Mouse (Mus musculus): ENCODE data around the gene Trim37. TPM values are rescaled to one million over a fixed set of nuclear protein-coding genes. Genes with fewer than 3 reads are reported as not detected.

Trim37 gene
- polyA plus RNA-seq, 1 experiment from 2014 or later = 11.1 TPM

- Histone ChIP-seq H3K36me3 (ENCODE audit: insufficient read depth, low read length) (no peaks in the 10 kb centered on the region), H3K9me3 (ENCODE audit: low read length) (no peaks in the 10 kb centered on the region), H3K9ac (replicated peaks; ENCODE audit: low read depth) (no peak overlapping the region), H3K4me3 (ENCODE audit: low read depth, low read length) (no peak overlapping the region), H3K4me1 (ENCODE audit: insufficient read depth, low read depth, low read length) (no peaks in the 10 kb centered on the region), H3K27ac (ENCODE audit: low read length) (no peak overlapping the region), H3K4me2 (replicated peaks; ENCODE audit: low read depth, low read length) (no peak overlapping the region), H3K27me3 (replicated peaks; ENCODE audit: insufficient read depth, low read length) (no peaks in the 10 kb centered on the region)
- ATAC-seq (no peak), DNase-seq (ENCODE audit: low spot score) (no peak)
- TF ChIP-seq EP300 (IDR thresholded peaks at IDR 0.05) (no peak), CTCF (IDR thresholded peaks at IDR 0.05) (no peak)
- WGBS = 53% methylated on average over 4 of the region's 4 CpGs
These were observed 119.3 kb downstream of the Trim37 start for GRCm38 (mm10) chr11:87246107-87246651.

- Histone ChIP-seq H3K9me3 (ENCODE audit: low read length) (no peaks in the 10 kb centered on the region), H3K27ac (ENCODE audit: low read length) (no peak overlapping the region), H3K4me3 (ENCODE audit: low read depth, low read length) (no peak overlapping the region), H3K36me3 (ENCODE audit: insufficient read depth, low read length) (no peaks in the 10 kb centered on the region), H3K4me2 (replicated peaks; ENCODE audit: low read depth, low read length) (no peak overlapping the region), H3K4me1 (ENCODE audit: insufficient read depth, low read depth, low read length) (no peaks in the 10 kb centered on the region), H3K9ac (replicated peaks; ENCODE audit: low read depth) (no peak overlapping the region), H3K27me3 (replicated peaks; ENCODE audit: insufficient read depth, low read length) (no peaks in the 10 kb centered on the region)
- no peak for TF ChIP-seq EP300 (IDR thresholded peaks at IDR 0.05)
- TF ChIP-seq CTCF (IDR thresholded peaks at IDR 0.05) = no peak
- 51% methylated on average over 9 of the region's 9 CpGs for WGBS
- no peak for ATAC-seq
- no peak for DNase-seq (ENCODE audit: low spot score)
These were observed 120.0 kb downstream of the Trim37 start for GRCm38 (mm10) chr11:87246724-87247493.

GRCm38 (mm10) chr11:87247494-87247866, 120.6 kb downstream of the Trim37 start:
- Histone ChIP-seq H3K9me3 (ENCODE audit: low read length) (no peaks in the 10 kb centered on the region), H3K27ac (ENCODE audit: low read length) (no peak overlapping the region), H3K9ac (replicated peaks; ENCODE audit: low read depth) (no peak overlapping the region), H3K4me1 (ENCODE audit: insufficient read depth, low read depth, low read length) (no peaks in the 10 kb centered on the region), H3K36me3 (ENCODE audit: insufficient read depth, low read length) (no peaks in the 10 kb centered on the region), H3K4me3 (ENCODE audit: low read depth, low read length) (no peak overlapping the region), H3K4me2 (replicated peaks; ENCODE audit: low read depth, low read length) (no peak overlapping the region), H3K27me3 (replicated peaks; ENCODE audit: insufficient read depth, low read length) (no peaks in the 10 kb centered on the region)
- TF ChIP-seq CTCF (IDR thresholded peaks at IDR 0.05) (no peak), EP300 (IDR thresholded peaks at IDR 0.05) (no peak)
- ATAC-seq (no peak), DNase-seq (ENCODE audit: low spot score) (no peak)
- 69% methylated on average over 5 of the region's 5 CpGs for WGBS

- no peak overlapping the region for H3K4me2 ChIP-seq (replicated peaks; ENCODE audit: low read depth, low read length)
- WGBS = 72% methylated on average over 6 of the region's 6 CpGs
- no peak for ATAC-seq
- no peak overlapping the region for H3K9ac ChIP-seq (replicated peaks; ENCODE audit: low read depth)
- TF ChIP-seq CTCF (IDR thresholded peaks at IDR 0.05) (no peak), EP300 (IDR thresholded peaks at IDR 0.05) (no peak)
- no peak overlapping the region for H3K4me3 ChIP-seq (ENCODE audit: low read depth, low read length)
- H3K27me3 ChIP-seq (replicated peaks; ENCODE audit: insufficient read depth, low read length) = no peaks in the 10 kb centered on the region
- H3K9me3 ChIP-seq (ENCODE audit: low read length) = no peaks in the 10 kb centered on the region
- no peak for DNase-seq (ENCODE audit: low spot score)
- H3K36me3 ChIP-seq (ENCODE audit: insufficient read depth, low read length) = no peaks in the 10 kb centered on the region
- H3K27ac ChIP-seq (ENCODE audit: low read length) = no peak overlapping the region
- H3K4me1 ChIP-seq (ENCODE audit: insufficient read depth, low read depth, low read length) = no peaks in the 10 kb centered on the region
These were observed 123.3 kb downstream of the Trim37 start for GRCm38 (mm10) chr11:87250132-87250531.

- no peaks in the 10 kb centered on the region for H3K9me3 ChIP-seq (ENCODE audit: low read length)
- DNase-seq (ENCODE audit: low spot score) = no peak
- no peak overlapping the region for H3K9ac ChIP-seq (replicated peaks; ENCODE audit: low read depth)
- no peak overlapping the region for H3K4me3 ChIP-seq (ENCODE audit: low read depth, low read length)
- H3K36me3 ChIP-seq (ENCODE audit: insufficient read depth, low read length) = no peaks in the 10 kb centered on the region
- H3K27me3 ChIP-seq (replicated peaks; ENCODE audit: insufficient read depth, low read length) = no peaks in the 10 kb centered on the region
- 90% methylated on average over 6 of the region's 6 CpGs for WGBS
- H3K4me2 ChIP-seq (replicated peaks; ENCODE audit: low read depth, low read length) = no peak overlapping the region
- no peak overlapping the region for H3K27ac ChIP-seq (ENCODE audit: low read length)
- H3K4me1 ChIP-seq (ENCODE audit: insufficient read depth, low read depth, low read length) = no peaks in the 10 kb centered on the region
- ATAC-seq = no peak
- TF ChIP-seq EP300 (IDR thresholded peaks at IDR 0.05) = no peak
- TF ChIP-seq CTCF (IDR thresholded peaks at IDR 0.05) = no peak
These were observed 126.4 kb downstream of the Trim37 start for GRCm38 (mm10) chr11:87253294-87253693.

- Histone ChIP-seq H3K27ac (ENCODE audit: low read length) (no peak overlapping the region), H3K9me3 (ENCODE audit: low read length) (no peaks in the 10 kb centered on the region), H3K4me2 (replicated peaks; ENCODE audit: low read depth, low read length) (no peak overlapping the region), H3K4me1 (ENCODE audit: insufficient read depth, low read depth, low read length) (no peaks in the 10 kb centered on the region), H3K27me3 (replicated peaks; ENCODE audit: insufficient read depth, low read length) (no peaks in the 10 kb centered on the region), H3K4me3 (ENCODE audit: low read depth, low read length) (no peak overlapping the region), H3K9ac (replicated peaks; ENCODE audit: low read depth) (no peak overlapping the region), H3K36me3 (ENCODE audit: insufficient read depth, low read length) (no peaks in the 10 kb centered on the region)
- ATAC-seq (no peak), DNase-seq (ENCODE audit: low spot score) (peak; percentile 48)
- no peak for TF ChIP-seq CTCF (IDR thresholded peaks at IDR 0.05)
- no peak for TF ChIP-seq EP300 (IDR thresholded peaks at IDR 0.05)
- 49% methylated on average over 5 of the region's 5 CpGs for WGBS
These were observed 127.3 kb downstream of the Trim37 start for GRCm38 (mm10) chr11:87254149-87254548.
